Mouse (Mus musculus) frontal cortex, postnatal 14 days (tissue): ENCODE measurements at regions not wholly inside any gene's neighbourhood (a gene's known extent, or its start where the extent isn't known, plus 50 kb on each side); places are given as distances from the start of the nearest gene placed in this dataset.
"Not testable (repeated sequence)": the region's sequence is repeated elsewhere in the genome, so short reads cannot be mapped to it uniquely, and the experiment has no call there.

Source experiments
- DNase-seq, 2 experiments: peaks; one replicate each; pipeline ENCODE4 v3.0.0; 2022; ENCODE audit warnings: low spot score in 2 of 2

DNA sequence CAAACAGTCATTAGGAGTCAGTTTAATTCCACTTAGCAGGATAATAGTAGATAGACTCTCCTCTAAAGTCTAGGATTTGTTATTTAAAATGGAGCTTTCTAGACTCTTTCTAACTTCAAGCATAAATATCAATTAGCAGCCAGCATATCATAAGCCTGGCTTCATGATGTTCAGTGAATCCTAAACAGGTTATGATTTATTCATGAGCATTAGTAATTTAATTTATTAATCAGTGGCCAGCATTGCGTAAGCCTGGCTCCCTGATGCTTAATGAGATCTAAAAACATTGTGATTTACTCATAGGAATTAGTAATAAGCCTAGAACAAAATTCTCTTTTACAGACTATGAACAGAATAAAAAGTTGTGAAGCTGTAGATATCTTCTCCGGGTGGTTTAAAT lies 64.6 kb upstream of the Rmdn2 start:
- no peak for DNase-seq

DNA sequence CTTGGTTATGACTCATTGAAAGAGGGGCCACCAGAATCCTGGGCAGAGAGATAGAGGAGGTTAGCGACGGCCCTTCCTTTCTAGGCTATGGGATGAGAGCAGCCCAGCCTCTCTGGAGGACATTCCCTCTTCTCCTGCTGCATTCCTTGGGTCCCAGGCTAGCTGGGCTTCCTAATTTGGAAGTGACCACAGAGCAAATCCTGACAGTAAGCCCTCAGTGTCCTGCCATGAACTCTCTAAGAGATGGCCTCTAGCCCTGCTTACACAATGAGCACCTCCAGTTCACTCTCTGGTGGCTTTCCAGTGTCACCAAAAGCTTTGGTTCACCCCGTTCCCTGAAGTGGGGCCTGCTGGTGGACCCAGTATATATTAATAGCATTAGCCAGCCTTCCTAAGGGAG lies 64.1 kb upstream of the Rmdn2 start:
- DNase-seq = no peak

DNA sequence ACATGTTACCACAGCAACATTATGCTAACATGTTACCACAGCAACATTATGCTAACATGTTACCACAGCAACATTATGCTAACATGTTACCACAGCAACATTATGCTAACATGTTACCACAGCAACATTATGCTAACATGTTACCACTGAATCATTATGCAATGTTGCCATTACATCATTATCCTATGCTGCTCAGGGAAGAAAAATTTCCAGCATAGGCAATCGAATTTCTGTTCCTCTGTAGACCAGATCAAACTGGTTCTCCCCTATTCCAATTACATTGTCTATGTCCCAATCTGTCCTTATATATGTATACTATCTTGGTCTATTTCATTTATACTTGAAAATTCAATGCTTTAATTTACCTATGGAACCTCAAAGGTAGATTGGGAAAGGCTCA lies 61.3 kb upstream of the Rmdn2 start:
- DNase-seq = not testable (repeated sequence)

DNA sequence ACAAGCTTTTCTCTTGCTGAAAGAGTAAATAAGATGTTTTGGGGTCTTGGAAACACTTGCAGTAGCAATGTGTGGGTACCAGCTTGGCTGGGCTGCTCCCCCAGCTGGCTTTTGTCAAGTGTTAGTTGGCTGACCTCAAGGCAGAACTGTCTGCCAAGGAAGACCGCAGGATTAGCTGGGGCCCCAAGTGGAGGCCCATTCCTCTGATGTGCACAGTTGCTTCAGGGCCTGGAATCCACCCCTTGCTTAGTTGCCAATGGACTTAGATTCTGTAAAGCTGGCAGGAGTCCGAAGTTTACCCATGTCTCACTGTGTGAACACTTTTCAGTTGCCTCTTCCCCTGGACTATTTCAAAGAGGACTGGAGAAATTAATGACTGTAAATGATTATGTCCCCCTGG lies 57.8 kb upstream of the Rmdn2 start:
- DNase-seq = no peak

GRCm38 (mm10) chr17:79555593-79555992 lies 56.1 kb upstream of the Rmdn2 start:
- DNase-seq = no peak
